Comparison of ENCODE assay signal across 10 mouse cellular contexts in genomic region chr5:86962849-86963248, GRCm38 (mm10). TPM values are rescaled to one million over a fixed set of nuclear protein-coding genes. Genes with fewer than 3 reads are reported as not detected.
A peak's percentile ranks its signal among the peaks of the same experiment; 100 is the strongest.
ATAC-seq lines count a peak whose summit lies in the region.
"Not testable (repeated sequence)": the region's sequence is repeated elsewhere in the genome, so short reads cannot be mapped to it uniquely, and the experiment has no call there.
"Had no signal": no experiment of that assay in that cellular context is flagged by ENCODE, and none has a peak within 500 bp of the region (broad histone marks: within the 10 kb centered on the region; RNA-seq: fewer than 3 reads in every experiment).

No protein-coding gene starts in this region.

- H3K36me3 ChIP-seq in intestine, embryonic 15.5 days; intestine, embryonic 16.5 days (ENCODE audit: control insufficient read depth, insufficient read depth, low read length): not testable (repeated sequence)

- not testable (repeated sequence) for H3K27ac ChIP-seq in intestine, embryonic 15.5 days; intestine, embryonic 16.5 days (ENCODE audit: low read length)

- H3K4me3 ChIP-seq in intestine, embryonic 15.5 days (replicated peaks); intestine, embryonic 16.5 days (ENCODE audit: low read length): not testable (repeated sequence)

- H3K9ac ChIP-seq in intestine, embryonic 15.5 days; intestine, embryonic 16.5 days (ENCODE audit: low read depth, low read length): not testable (repeated sequence)

- not testable (repeated sequence) for H3K9me3 ChIP-seq in intestine, embryonic 15.5 days; intestine, embryonic 16.5 days (ENCODE audit: control insufficient read depth, low read length)

- not testable (repeated sequence) for H3K4me1 ChIP-seq in intestine, embryonic 15.5 days (replicated peaks); intestine, embryonic 16.5 days (ENCODE audit: control insufficient read depth, insufficient read depth, low read length)

- peak; percentile 66 for ATAC-seq in intestine, embryonic 15.5 days
- peak; percentile 65; the same call in 1 of the 2 replicates for ATAC-seq in intestine, embryonic 16.5 days

- not testable (repeated sequence) for H3K4me2 ChIP-seq in intestine, embryonic 15.5 days (replicated peaks); intestine, embryonic 16.5 days (ENCODE audit: low read depth, low read length)

- WGBS in intestine, embryonic 15.5 days, result 5% methylated on average over 1 of the region's 1 CpGs
- whole genome bisulfite sequencing in intestine, embryonic 16.5 days, result 11% methylated on average over 1 of the region's 1 CpGs

- not testable (repeated sequence) for H3K27me3 ChIP-seq in intestine, embryonic 15.5 days (replicated peaks); intestine, embryonic 16.5 days (replicated peaks; ENCODE audit: control insufficient read depth, insufficient read depth, low read length)

RNA-seq across cellular contexts. Expression of gene Ugt2b1, which starts 36.5 kb away (rescaled TPM):
- 0.06 TPM in 1 of 2 replicates, not detected in the other for polyA plus RNA-seq in intestine, embryonic 15.5 days (2015; fragmentation: Nextera tagmentation; extraction: Ambion mirVana)
- polyA plus RNA-seq in intestine, embryonic 16.5 days (2015; fragmentation: Nextera tagmentation; extraction: Ambion mirVana), result 0.05 and 0.10 TPM in 2 replicates
- polyA plus RNA-seq: activated CD4-positive, CD25-positive, alpha-beta regulatory T cell, adult 4 months; adrenal gland, adult 2 months; brain, embryonic 14.5 days; C2C12; CD4-positive, CD25-positive, alpha-beta regulatory T cell, adult 4 months; cerebellum, adult 2 months; G1E; Patski had no signal

RNA-seq across cellular contexts. Expression of gene Ugt2b35, which starts 37.8 kb away (rescaled TPM):
- polyA plus RNA-seq in intestine, embryonic 15.5 days (2015; fragmentation: Nextera tagmentation; extraction: Ambion mirVana), result 2.9 TPM in 2 replicates
- polyA plus RNA-seq in intestine, embryonic 16.5 days (2015; fragmentation: Nextera tagmentation; extraction: Ambion mirVana), result 1.8 and 2.7 TPM in 2 replicates
- polyA plus RNA-seq: activated CD4-positive, CD25-positive, alpha-beta regulatory T cell, adult 4 months; adrenal gland, adult 2 months; brain, embryonic 14.5 days; C2C12; CD4-positive, CD25-positive, alpha-beta regulatory T cell, adult 4 months; cerebellum, adult 2 months; G1E; Patski had no signal

RNA-seq across cellular contexts. Expression of gene Ugt2b34, which starts 56.1 kb away (rescaled TPM):
- 142 TPM in 2 replicates for polyA plus RNA-seq in intestine, embryonic 15.5 days (2015; fragmentation: Nextera tagmentation; extraction: Ambion mirVana)
- polyA plus RNA-seq in intestine, embryonic 16.5 days (2015; fragmentation: Nextera tagmentation; extraction: Ambion mirVana), result 170 and 172 TPM in 2 replicates
- polyA plus RNA-seq: activated CD4-positive, CD25-positive, alpha-beta regulatory T cell, adult 4 months; adrenal gland, adult 2 months; C2C12; CD4-positive, CD25-positive, alpha-beta regulatory T cell, adult 4 months; cerebellum, adult 2 months; G1E had no signal
